Mouse (Mus musculus) bone marrow, adult 2 months (tissue): ENCODE results near the gene Masp2.

Experiments used
- CTCF ChIP-seq: fragments of 200-500 bp; IDR thresholded peaks from 2 replicates; pipeline ENCODE4 v1.5.1; 2011; ENCODE audit warnings: low read length, control low read depth; ENCODE audit not compliant: control insufficient read depth, insufficient read depth
- POLR2A ChIP-seq: fragments of 200-500 bp; IDR thresholded peaks from 2 replicates; pipeline ENCODE4 v1.6.1; 2011; ENCODE audit warnings: low read depth, mild to moderate bottlenecking, control low read depth, low read length, borderline replicate concordance; ENCODE audit not compliant: control insufficient read depth

DNA sequence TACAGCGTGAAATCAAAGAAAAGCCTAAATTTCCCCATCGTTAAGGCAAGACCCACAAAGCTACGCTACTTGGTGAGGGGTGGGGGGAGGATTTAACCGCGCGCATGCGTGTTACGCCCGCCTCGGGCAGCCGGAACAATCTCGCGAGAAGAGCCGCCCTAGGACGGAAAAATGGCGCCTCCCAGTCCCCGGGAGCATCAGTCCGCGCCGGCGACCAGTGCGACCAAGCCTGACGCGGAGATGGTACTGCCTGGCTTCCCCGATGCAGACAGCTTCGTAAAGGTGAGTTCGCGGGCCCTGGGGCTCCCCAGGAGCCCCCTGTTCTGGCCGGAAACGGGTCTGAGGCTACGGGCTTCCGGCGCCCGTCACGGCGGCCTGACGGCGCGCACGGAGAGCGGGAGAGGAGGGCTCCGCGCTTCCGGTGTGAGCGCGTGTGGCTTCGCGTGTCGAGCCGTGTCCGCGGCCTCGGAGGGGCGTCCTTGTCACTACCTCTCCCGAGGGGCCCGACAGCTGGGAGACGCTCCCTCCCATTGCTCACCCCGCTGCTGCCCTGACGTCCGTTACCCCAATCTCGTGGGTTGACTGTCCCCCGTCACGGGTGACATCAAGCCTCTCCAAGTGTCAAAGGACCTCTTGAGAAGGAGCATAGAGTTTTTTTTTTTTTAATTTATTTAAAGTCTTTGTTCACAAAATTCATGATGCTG, 43.9 kb upstream of the Masp2 start, which contains the start of gene Exosc10:
- TF ChIP-seq CTCF = no peak
- peak; percentile 73; the same call in 1 of the 2 replicates for TF ChIP-seq POLR2A
